Mouse (Mus musculus) gastrocnemius, postnatal 14 days (tissue): ENCODE measurements around the gene Stk26. TPM values are rescaled to one million over a fixed set of nuclear protein-coding genes. Genes with fewer than 3 reads are reported as not detected.

Experiments used
- DNase-seq: peaks from one replicate; pipeline ENCODE4 v3.0.0; 2021; ENCODE audit warnings: mixed read lengths
- intact Hi-C: fragments of 180-260 bp; cut with DNase I; formaldehyde crosslinking; loops from one replicate; pipeline ENCODE4 v1.15.1; 2025; ENCODE audit warnings: low total_unique reads
- total RNA-seq, 2 experiments: library from RNA; stranded (reverse); gene quantifications; 2 replicates each; pipeline ENCODE4 v1.2.3; 2021

Stk26 gene
- total RNA-seq, 2 experiments from 2014 or later = 2.3 to 2.7 TPM

DNA sequence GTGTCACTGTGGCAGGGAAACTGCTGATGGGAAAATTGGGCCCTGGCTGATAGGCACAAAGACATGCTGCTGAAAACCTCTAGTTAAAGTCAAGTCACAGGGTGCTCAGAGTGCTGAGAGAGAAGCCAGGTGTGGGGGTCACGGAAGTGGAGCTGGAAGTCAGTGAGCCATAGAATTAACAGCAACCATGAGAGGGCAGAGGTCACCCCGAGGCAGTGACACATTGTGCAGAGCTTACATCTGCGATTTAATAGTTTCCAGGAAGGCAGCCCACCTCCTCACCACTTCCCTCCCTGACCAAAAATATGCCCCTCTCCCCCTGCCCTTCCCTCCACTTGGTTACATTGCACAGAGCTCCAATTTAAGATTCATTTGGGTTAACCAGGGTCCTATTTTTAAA is 76.5 kb downstream of the Stk26 start:
- DNase-seq = no peak
- intact Hi-C loops = no loop called here

DNA sequence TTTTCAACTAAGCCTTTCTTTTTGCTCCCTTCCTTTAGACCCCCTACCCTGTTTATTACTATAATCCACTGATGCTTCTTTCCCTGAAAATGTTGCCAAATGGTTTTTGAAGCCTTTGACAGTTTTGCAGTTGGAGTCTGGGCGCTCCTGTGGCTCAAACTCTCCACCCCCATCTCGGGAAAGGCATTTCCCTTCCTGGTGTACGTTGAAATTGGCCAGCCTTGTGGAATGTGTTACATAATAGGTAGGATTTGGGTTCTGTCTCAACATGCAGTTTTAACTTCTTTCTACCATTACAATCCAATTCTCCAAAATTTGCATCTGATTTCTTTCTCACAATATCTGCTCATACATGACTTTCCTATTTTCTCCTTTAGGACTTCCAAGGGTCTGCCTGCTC is 77.9 kb downstream of the Stk26 start:
- intact Hi-C loops = no loop called here
- DNase-seq = no peak

DNA sequence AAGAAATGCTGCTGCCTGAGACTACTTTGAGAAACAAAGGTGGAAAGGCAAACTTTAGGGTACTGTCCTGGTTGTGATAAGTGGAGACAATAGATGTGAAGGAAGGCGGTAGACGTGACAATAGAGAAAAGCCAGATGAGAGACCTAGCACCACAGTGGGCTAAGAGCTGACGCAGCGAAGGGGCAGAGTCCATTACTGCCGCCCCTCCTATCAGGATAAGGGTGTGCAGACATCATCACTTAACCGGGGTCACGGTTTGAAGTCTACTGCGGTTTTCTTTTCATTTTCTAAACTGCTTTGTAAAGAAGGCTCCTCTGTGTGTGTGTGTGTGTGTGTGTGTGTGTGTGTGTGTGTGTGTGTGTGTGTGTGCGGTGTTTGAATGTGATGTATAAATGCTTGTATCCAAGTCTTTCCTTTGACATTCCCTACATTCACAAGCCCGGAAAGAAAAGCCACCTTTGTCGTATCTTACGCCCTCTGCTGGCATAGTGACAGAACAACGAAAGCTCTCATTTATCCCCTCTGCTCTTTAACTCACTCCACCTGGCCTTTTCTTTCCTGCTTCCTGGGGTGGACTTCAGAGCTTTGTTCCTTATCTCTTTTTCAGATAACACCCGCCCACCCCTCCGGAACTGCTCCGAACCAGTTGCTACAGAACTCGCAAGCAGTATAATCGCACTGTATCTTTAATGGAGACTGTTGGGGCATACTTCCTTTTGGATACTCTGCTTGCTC is 84.0 kb downstream of the Stk26 start:
- DNase-seq = no peak
- intact Hi-C loops = no loop called here

DNA sequence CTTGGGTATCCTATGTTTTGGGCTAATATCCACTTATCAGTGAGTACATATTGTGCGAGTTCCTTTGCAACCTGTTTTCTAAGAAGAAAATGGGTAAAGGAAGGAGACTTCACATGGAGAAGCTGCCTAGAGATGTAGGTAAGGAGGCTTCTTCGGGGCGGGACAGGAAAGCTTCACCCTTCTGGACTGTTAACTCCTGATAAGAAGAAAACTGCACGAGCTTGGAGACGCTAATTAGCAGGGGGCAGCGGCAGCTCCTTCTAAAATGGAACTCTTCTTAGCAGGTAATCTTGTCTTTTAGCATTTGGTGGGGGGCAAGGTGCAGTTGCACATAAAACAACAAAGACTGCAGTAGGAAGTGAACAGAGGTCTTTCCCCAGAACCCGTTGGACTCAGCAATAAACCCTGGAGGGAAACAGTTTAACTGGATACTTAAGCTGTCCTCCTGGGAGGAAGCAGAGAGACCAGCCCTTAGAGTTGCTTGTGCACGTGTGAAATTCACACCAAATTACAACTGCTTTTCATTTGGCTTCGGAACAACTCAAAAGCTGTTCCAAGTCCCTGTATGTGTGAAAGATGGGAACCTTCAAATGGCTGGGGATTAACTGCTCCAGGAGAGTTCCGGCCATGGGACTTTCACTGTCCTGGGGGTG is 86.2 kb downstream of the Stk26 start:
- no peak for DNase-seq
- intact Hi-C loops = no loop called here

DNA sequence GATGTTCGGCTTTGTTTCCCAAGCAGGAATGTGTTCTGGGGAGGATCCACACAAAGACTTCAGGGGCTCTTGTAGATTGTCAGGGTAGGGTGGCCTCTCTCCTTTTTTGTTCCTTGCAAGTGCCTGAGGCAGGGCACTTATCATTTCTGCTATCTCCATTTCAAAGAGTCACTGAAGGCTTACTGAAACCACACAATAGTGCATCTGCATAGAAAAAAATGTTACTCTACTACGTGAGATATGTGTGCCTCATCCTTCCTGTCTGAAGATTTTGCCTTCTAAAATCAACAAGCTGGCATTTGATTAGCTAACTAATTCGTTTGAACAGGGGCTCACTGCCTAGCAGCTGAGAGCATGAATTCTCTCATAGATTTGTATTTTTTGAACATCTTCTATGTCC is 89.5 kb downstream of the Stk26 start:
- intact Hi-C loops = no loop called here
- DNase-seq = no peak

DNA sequence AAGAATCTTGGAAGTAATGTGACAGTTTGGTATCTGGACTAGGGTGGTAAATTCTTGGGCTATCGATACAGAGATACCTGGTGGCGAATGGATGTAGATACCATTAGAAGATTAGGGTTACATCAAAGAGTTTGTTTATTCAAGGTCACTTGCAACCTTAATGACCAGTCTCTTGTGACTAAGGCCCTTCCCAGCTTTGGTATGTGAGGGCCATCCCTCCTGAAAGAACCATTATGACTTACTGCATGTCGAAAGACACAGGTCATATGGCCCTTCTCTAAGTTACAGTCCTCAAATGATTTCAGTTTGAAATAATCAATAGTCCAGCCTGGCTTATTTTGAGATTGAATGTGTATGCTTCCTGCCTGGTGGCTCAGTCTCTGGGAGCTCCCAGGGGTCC is 96.3 kb downstream of the Stk26 start:
- intact Hi-C loops = no loop called here
- DNase-seq = no peak

DNA sequence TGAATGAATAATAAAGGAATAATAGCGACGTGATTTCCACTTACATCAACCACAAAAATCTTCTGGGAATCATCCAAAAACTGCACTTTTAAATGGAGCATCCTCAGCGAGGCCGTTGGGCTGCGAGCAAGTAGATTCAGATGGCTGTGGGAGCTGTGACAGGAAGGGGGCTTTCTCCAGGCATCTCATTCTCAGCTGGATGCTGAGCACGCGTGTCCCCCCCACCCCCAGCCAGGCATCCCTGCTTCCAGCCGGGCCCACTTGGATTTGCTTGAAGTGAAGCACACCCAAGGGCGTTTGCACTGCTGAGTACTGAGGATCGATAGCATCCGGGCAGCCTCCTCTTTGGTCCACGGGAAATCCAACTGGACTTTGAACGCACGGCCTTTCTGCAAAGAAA is 101.8 kb downstream of the Stk26 start, which contains the start of gene Frmd7:
TSS of gene Frmd7 (minus strand) at position 101 of the 400 bp plus-strand sequence.
- no peak for DNase-seq
- intact Hi-C loops = no loop called here

Other genes starting within 250 kb of the Stk26 start
- gene Frmd7, start 101.7 kb downstream of the Stk26 start, total RNA-seq = under 1 TPM; 0.49 to 0.98 TPM
- gene Rap2c, start 177.0 kb downstream of the Stk26 start, total RNA-seq = 10 to 100 TPM; 25.3 to 28.1 TPM